In the genomic region with DNA sequence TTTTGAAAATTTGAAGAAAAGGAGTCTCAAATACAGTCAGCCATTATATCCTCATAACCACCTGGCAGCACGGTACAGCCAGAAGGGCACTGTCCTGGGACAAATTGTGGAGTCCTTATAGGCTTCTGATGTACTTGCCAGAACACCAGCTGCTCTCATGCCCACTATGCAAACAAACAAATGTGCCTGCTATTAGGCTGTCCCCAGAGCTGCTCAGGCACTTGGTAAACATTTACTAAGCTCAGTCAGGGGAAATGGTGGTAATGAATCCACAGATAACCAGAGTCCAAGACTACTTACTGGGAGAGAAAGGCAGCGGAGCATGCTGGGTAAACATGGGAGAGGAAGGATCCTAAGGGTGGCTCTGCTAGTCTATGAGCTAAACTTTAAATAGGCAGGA, we compare ENCODE assay signal across 12 mouse cellular contexts. TPM values are rescaled to one million over a fixed set of nuclear protein-coding genes. Genes with fewer than 3 reads are reported as not detected.
DNase-seq lines count a peak whose midpoint lies in the region; ATAC-seq lines count a peak whose summit lies in the region.
"Had no signal": no experiment of that assay in that cellular context is flagged by ENCODE, and none has a peak within 500 bp of the region (broad histone marks: within the 10 kb centered on the region; RNA-seq: fewer than 3 reads in every experiment).

No protein-coding gene starts in this region.

- no peak for DNase-seq in limb, embryonic 10.5 days (ENCODE audit: low spot score)
- no peak for DNase-seq in intestine, embryonic 14.5 days (ENCODE audit: low spot score)
- DNase-seq in kidney, adult 8-10 months: peak; percentile 57 to 76
- DNase-seq: adrenal gland, postnatal 36 days; heart, postnatal 14 days; layer of hippocampus, postnatal 36 days had no signal

- no peak overlapping the region for H3K4me2 ChIP-seq in limb, embryonic 12.5 days
- no peak overlapping the region for H3K4me2 ChIP-seq in intestine, embryonic 14.5 days (ENCODE audit: low read length)
- H3K4me2 ChIP-seq in liver, embryonic 15.5 days: peak overlapping the region; percentile 47
- no peak overlapping the region for H3K4me2 ChIP-seq in hindbrain, embryonic 16.5 days (ENCODE audit: low read length)

- H3K9ac ChIP-seq in limb, embryonic 12.5 days (replicated peaks): no peak overlapping the region
- no peak overlapping the region for H3K9ac ChIP-seq in intestine, embryonic 14.5 days (ENCODE audit: low read length)
- H3K9ac ChIP-seq in liver, embryonic 15.5 days: no peak overlapping the region
- H3K9ac ChIP-seq in hindbrain, embryonic 16.5 days (ENCODE audit: low read depth, low read length): no peak overlapping the region

- no peaks in the 10 kb centered on the region for H3K9me3 ChIP-seq in limb, embryonic 12.5 days
- H3K9me3 ChIP-seq in limb, embryonic 10.5 days (replicated peaks): no peaks in the 10 kb centered on the region
- no peaks in the 10 kb centered on the region for H3K9me3 ChIP-seq in intestine, embryonic 14.5 days (ENCODE audit: control insufficient read depth, low read length)
- H3K9me3 ChIP-seq in liver, embryonic 15.5 days (replicated peaks): no peaks in the 10 kb centered on the region
- no peaks in the 10 kb centered on the region for H3K9me3 ChIP-seq in hindbrain, embryonic 16.5 days (ENCODE audit: control insufficient read depth, low read length)

- H3K27ac ChIP-seq in limb, embryonic 12.5 days: 0 out of 2 replicates have a peak overlapping the region, but pooled peaks have one; percentile 4
- no peak overlapping the region for H3K27ac ChIP-seq in limb, embryonic 10.5 days
- peak overlapping the region; percentile 9; the same call in 1 of the 2 replicates for H3K27ac ChIP-seq in intestine, embryonic 14.5 days (ENCODE audit: low read depth)
- H3K27ac ChIP-seq in liver, embryonic 15.5 days (replicated peaks): peak overlapping the region; percentile 63
- no peak overlapping the region for H3K27ac ChIP-seq in hindbrain, embryonic 16.5 days (ENCODE audit: low read depth, low read length)

- H3K36me3 ChIP-seq in limb, embryonic 12.5 days: peaks cover 84% of the 10 kb centered on the region
- H3K36me3 ChIP-seq in limb, embryonic 10.5 days: peaks cover 85% of the 10 kb centered on the region
- peaks cover 56% of the 10 kb centered on the region for H3K36me3 ChIP-seq in intestine, embryonic 14.5 days (ENCODE audit: control insufficient read depth, insufficient read depth, low read length)
- peaks cover 84% of the 10 kb centered on the region for H3K36me3 ChIP-seq in liver, embryonic 15.5 days (replicated peaks)
- H3K36me3 ChIP-seq in hindbrain, embryonic 16.5 days (ENCODE audit: control insufficient read depth, insufficient read depth, low read length): peaks cover 5% of the 10 kb centered on the region

- 68% methylated on average over 2 of the region's 2 CpGs for WGBS in limb, embryonic 12.5 days
- WGBS in limb, embryonic 10.5 days: 78% methylated on average over 2 of the region's 2 CpGs
- 52% methylated on average over 2 of the region's 2 CpGs for WGBS in intestine, embryonic 14.5 days
- 71% methylated on average over 2 of the region's 2 CpGs for WGBS in liver, embryonic 15.5 days (ENCODE audit: insufficient replicate concordance)
- 63% methylated on average over 2 of the region's 2 CpGs for WGBS in hindbrain, embryonic 16.5 days

- H3K4me3 ChIP-seq in limb, embryonic 12.5 days (replicated peaks): no peak overlapping the region
- no peak overlapping the region for H3K4me3 ChIP-seq in limb, embryonic 10.5 days
- H3K4me3 ChIP-seq in intestine, embryonic 14.5 days (ENCODE audit: low read depth, low read length): no peak overlapping the region
- H3K4me3 ChIP-seq in liver, embryonic 15.5 days (replicated peaks): no peak overlapping the region
- H3K4me3 ChIP-seq in hindbrain, embryonic 16.5 days (ENCODE audit: low read length): no peak overlapping the region

- H3K4me1 ChIP-seq in limb, embryonic 12.5 days (replicated peaks): peaks cover 19% of the 10 kb centered on the region
- peaks cover 7% of the 10 kb centered on the region for H3K4me1 ChIP-seq in limb, embryonic 10.5 days
- peaks cover 7% of the 10 kb centered on the region; the same call in 1 of the 2 replicates for H3K4me1 ChIP-seq in intestine, embryonic 14.5 days (replicated peaks; ENCODE audit: control insufficient read depth, insufficient read depth, low read length)
- H3K4me1 ChIP-seq in liver, embryonic 15.5 days (replicated peaks): peaks cover 69% of the 10 kb centered on the region
- peaks cover 3% of the 10 kb centered on the region; the same call in 1 of the 2 replicates for H3K4me1 ChIP-seq in hindbrain, embryonic 16.5 days (ENCODE audit: control insufficient read depth, insufficient read depth, low read depth, low read length)

- no peaks in the 10 kb centered on the region for H3K27me3 ChIP-seq in limb, embryonic 12.5 days
- H3K27me3 ChIP-seq in limb, embryonic 10.5 days (ENCODE audit: low read depth, poor library complexity, severe bottlenecking): no peaks in the 10 kb centered on the region
- H3K27me3 ChIP-seq in intestine, embryonic 14.5 days (replicated peaks; ENCODE audit: control insufficient read depth, insufficient read depth, low read length): no peaks in the 10 kb centered on the region
- H3K27me3 ChIP-seq in liver, embryonic 15.5 days: no peaks in the 10 kb centered on the region
- no peaks in the 10 kb centered on the region for H3K27me3 ChIP-seq in hindbrain, embryonic 16.5 days (replicated peaks; ENCODE audit: control insufficient read depth, insufficient read depth, low read length)

- ATAC-seq in limb, embryonic 12.5 days (ENCODE audit: insufficient number of reproducible peaks, insufficient read depth, low FRiP score, low TSS enrichment, low read depth): no peak
- ATAC-seq in intestine, embryonic 14.5 days (replicated peaks; ENCODE audit: low FRiP score, low TSS enrichment, low read depth): peak; percentile 40; the same call in 1 of the 2 replicates
- no peak for ATAC-seq in liver, embryonic 15.5 days (ENCODE audit: insufficient read depth)
- no peak for ATAC-seq in monocyte, adult 5-6 weeks (replicated peaks; ENCODE audit: insufficient number of reproducible peaks, low FRiP score, low TSS enrichment, poor library complexity, severe bottlenecking)
- ATAC-seq in hindbrain, embryonic 16.5 days: no peak

RNA-seq across cellular contexts. Expression of a gene that starts 16.8 kb away (rescaled TPM):
- 51.8 and 54.1 TPM in 2 replicates for polyA plus RNA-seq in limb, embryonic 12.5 days (2016; fragmentation: Nextera tagmentation; extraction: Ambion mirVana)
- 55.0 and 55.4 TPM in 2 replicates for polyA plus RNA-seq in limb, embryonic 10.5 days (2016; fragmentation: Nextera tagmentation; extraction: Ambion mirVana)
- polyA plus RNA-seq in intestine, embryonic 14.5 days (2014; fragmentation: Nextera tagmentation; extraction: Ambion mirVana): 49.6 and 52.3 TPM in 2 replicates
- polyA plus RNA-seq in liver, embryonic 15.5 days (2015; fragmentation: Nextera tagmentation; extraction: Ambion mirVana): 40.6 and 45.1 TPM in 2 replicates
- total RNA-seq in monocyte, adult 5-6 weeks (2017): 17.2 to 28.1 TPM (median 27.7 TPM) in 3 replicates
- polyA plus RNA-seq in hindbrain, embryonic 16.5 days (2015; fragmentation: Nextera tagmentation; extraction: Ambion mirVana): 39.1 and 42.2 TPM in 2 replicates

RNA-seq across cellular contexts. Expression of a gene that starts 17.1 kb away (rescaled TPM):
- polyA plus RNA-seq in limb, embryonic 12.5 days (2016; fragmentation: Nextera tagmentation; extraction: Ambion mirVana): 23.7 and 25.8 TPM in 2 replicates
- 26.7 and 28.4 TPM in 2 replicates for polyA plus RNA-seq in limb, embryonic 10.5 days (2016; fragmentation: Nextera tagmentation; extraction: Ambion mirVana)
- 22.9 and 23.9 TPM in 2 replicates for polyA plus RNA-seq in intestine, embryonic 14.5 days (2014; fragmentation: Nextera tagmentation; extraction: Ambion mirVana)
- 9.2 and 10.8 TPM in 2 replicates for polyA plus RNA-seq in liver, embryonic 15.5 days (2015; fragmentation: Nextera tagmentation; extraction: Ambion mirVana)
- total RNA-seq in monocyte, adult 5-6 weeks (2017): 5.9 to 15.9 TPM (median 13.4 TPM) in 3 replicates
- 22.9 and 24.5 TPM in 2 replicates for polyA plus RNA-seq in hindbrain, embryonic 16.5 days (2015; fragmentation: Nextera tagmentation; extraction: Ambion mirVana)

RNA-seq across cellular contexts. Expression of a gene that starts 17.2 kb away (rescaled TPM):
- 17.3 and 17.9 TPM in 2 replicates for polyA plus RNA-seq in limb, embryonic 12.5 days (2016; fragmentation: Nextera tagmentation; extraction: Ambion mirVana)
- 14.2 and 15.7 TPM in 2 replicates for polyA plus RNA-seq in limb, embryonic 10.5 days (2016; fragmentation: Nextera tagmentation; extraction: Ambion mirVana)
- polyA plus RNA-seq in intestine, embryonic 14.5 days (2014; fragmentation: Nextera tagmentation; extraction: Ambion mirVana): 24.0 and 24.4 TPM in 2 replicates
- polyA plus RNA-seq in liver, embryonic 15.5 days (2015; fragmentation: Nextera tagmentation; extraction: Ambion mirVana): 12.4 and 14.5 TPM in 2 replicates
- 7.1 to 9.8 TPM (median 8.9 TPM) in 3 replicates for total RNA-seq in monocyte, adult 5-6 weeks (2017)
- 37.1 and 40.1 TPM in 2 replicates for polyA plus RNA-seq in hindbrain, embryonic 16.5 days (2015; fragmentation: Nextera tagmentation; extraction: Ambion mirVana)

RNA-seq across cellular contexts. Expression of a gene that starts 18.2 kb away (rescaled TPM):
- 30.0 and 31.7 TPM in 2 replicates for polyA plus RNA-seq in limb, embryonic 12.5 days (2016; fragmentation: Nextera tagmentation; extraction: Ambion mirVana)
- polyA plus RNA-seq in limb, embryonic 10.5 days (2016; fragmentation: Nextera tagmentation; extraction: Ambion mirVana): 26.3 and 31.1 TPM in 2 replicates
- polyA plus RNA-seq in intestine, embryonic 14.5 days (2014; fragmentation: Nextera tagmentation; extraction: Ambion mirVana): 25.2 and 25.7 TPM in 2 replicates
- 14.9 and 15.0 TPM in 2 replicates for polyA plus RNA-seq in liver, embryonic 15.5 days (2015; fragmentation: Nextera tagmentation; extraction: Ambion mirVana)
- total RNA-seq in monocyte, adult 5-6 weeks (2017): 15.0 to 35.6 TPM (median 20.2 TPM) in 3 replicates
- 35.3 and 38.5 TPM in 2 replicates for polyA plus RNA-seq in hindbrain, embryonic 16.5 days (2015; fragmentation: Nextera tagmentation; extraction: Ambion mirVana)

RNA-seq across cellular contexts. Expression of a gene that starts 42.7 kb away (rescaled TPM):
- 0.60 and 0.75 TPM in 2 replicates for polyA plus RNA-seq in limb, embryonic 12.5 days (2016; fragmentation: Nextera tagmentation; extraction: Ambion mirVana)
- polyA plus RNA-seq in limb, embryonic 10.5 days (2016; fragmentation: Nextera tagmentation; extraction: Ambion mirVana): 0.67 and 0.90 TPM in 2 replicates
- 0.18 and 0.34 TPM in 2 replicates for polyA plus RNA-seq in intestine, embryonic 14.5 days (2014; fragmentation: Nextera tagmentation; extraction: Ambion mirVana)
- not detected in 2 replicates for polyA plus RNA-seq in liver, embryonic 15.5 days (2015; fragmentation: Nextera tagmentation; extraction: Ambion mirVana)
- total RNA-seq in monocyte, adult 5-6 weeks (2017): not detected in 3 replicates
- 0.19 and 0.26 TPM in 2 replicates for polyA plus RNA-seq in hindbrain, embryonic 16.5 days (2015; fragmentation: Nextera tagmentation; extraction: Ambion mirVana)
- total RNA-seq: layer of hippocampus, postnatal 36 days; megakaryocyte-erythroid progenitor cell, adult 5-6 weeks had no signal
- polyA plus RNA-seq: spleen, adult 2 months had no signal

Comparison
In these comparisons a context has a peak if more than half of its experiments do, and no peak if none do; other contexts are left out.
1. H3K27ac ChIP-seq: peak in limb, embryonic 12.5 days (single experiment), intestine, embryonic 14.5 days (single experiment) and liver, embryonic 15.5 days (single experiment); none in limb, embryonic 10.5 days (single experiment) and hindbrain, embryonic 16.5 days (single experiment).
2. DNase-seq: peak in kidney, adult 8-10 months (2 of 2); none in limb, embryonic 10.5 days (single experiment) and intestine, embryonic 14.5 days (single experiment).